In genomic region chr9:68268551-68268950, GRCm38 (mm10) we compare ENCODE assay signal across 11 mouse cellular contexts.
DNase-seq lines count a peak whose midpoint lies in the region; TF ChIP-seq lines count a peak whose summit lies in the region.
"Had no signal": no experiment of that assay in that cellular context is flagged by ENCODE, and none has a peak within 500 bp of the region (broad histone marks: within the 10 kb centered on the region; RNA-seq: fewer than 3 reads in every experiment).

No protein-coding gene starts in this region.

- H3K36me3 ChIP-seq in heart, adult 2 months (ENCODE audit: control insufficient read depth, insufficient read depth, low read length) = no peaks in the 10 kb centered on the region
- H3K36me3 ChIP-seq in hindbrain, embryonic 10.5 days = no peaks in the 10 kb centered on the region
- H3K36me3 ChIP-seq: liver, embryonic 13.5 days had no signal

- H3K27me3 ChIP-seq in heart, adult 2 months (ENCODE audit: control insufficient read depth, insufficient read depth, low read length) = no peaks in the 10 kb centered on the region
- H3K27me3 ChIP-seq in hindbrain, embryonic 10.5 days (ENCODE audit: insufficient read depth, poor library complexity, severe bottlenecking) = no peaks in the 10 kb centered on the region
- H3K27me3 ChIP-seq: CH12.LX; liver, embryonic 13.5 days; megakaryocyte, embryonic 14.5 days had no signal

- TF ChIP-seq EP300 in heart, adult 2 months (IDR thresholded peaks at IDR 0.05; ENCODE audit: insufficient read depth, low read depth, low read length) = no peak

- peak; percentile 88 for DNase-seq in heart, adult 11 months
- DNase-seq in heart, adult 2 months = no peak
- peak; percentile 54 for DNase-seq in cerebellum, postnatal 10 days
- no peak for DNase-seq in hindbrain, embryonic 10.5 days (ENCODE audit: low spot score)
- DNase-seq in left cerebral cortex, postnatal 4 days = peak; percentile 16
- DNase-seq in retina, embryonic 14.5 days (ENCODE audit: low spot score) = no peak
- DNase-seq in kidney, postnatal 4 days = no peak
- no peak for DNase-seq in spleen, adult 12 weeks (ENCODE audit: low spot score)
- DNase-seq: liver, embryonic 13.5 days had no signal

- no peak for TF ChIP-seq CTCF in heart, adult 2 months (IDR thresholded peaks at IDR 0.05)

- H3K4me1 ChIP-seq in heart, adult 2 months (ENCODE audit: control insufficient read depth, insufficient read depth, low read length) = no peaks in the 10 kb centered on the region
- H3K4me1 ChIP-seq in hindbrain, embryonic 10.5 days (replicated peaks) = 0 out of 2 replicates have a peak, but pooled peaks cover 5% of the 10 kb centered on the region
- H3K4me1 ChIP-seq: liver, embryonic 13.5 days; megakaryocyte, embryonic 14.5 days had no signal

- 66% methylated on average over 18 of the region's 18 CpGs for whole genome bisulfite sequencing in heart, adult 2 months
- 73% methylated on average over 18 of the region's 18 CpGs for WGBS in hindbrain, embryonic 10.5 days

- no peak overlapping the region for H3K27ac ChIP-seq in heart, adult 2 months
- peak overlapping the region; percentile 29; the same call in 1 of the 2 replicates for H3K27ac ChIP-seq in hindbrain, embryonic 10.5 days
- H3K27ac ChIP-seq: liver, embryonic 13.5 days had no signal

- no peak for TF ChIP-seq POLR2A in heart, adult 2 months (IDR thresholded peaks at IDR 0.05; ENCODE audit: insufficient read depth, low read depth, low read length)

- H3K79me2 ChIP-seq in heart, adult 2 months (replicated peaks; ENCODE audit: control insufficient read depth, insufficient read depth, low read length) = no peaks in the 10 kb centered on the region

- H3K4me3 ChIP-seq in heart, adult 2 months = no peak overlapping the region
- no peak overlapping the region for H3K4me3 ChIP-seq in hindbrain, embryonic 10.5 days
- H3K4me3 ChIP-seq: liver, embryonic 13.5 days; megakaryocyte, embryonic 14.5 days had no signal

- no peak overlapping the region for H3K9ac ChIP-seq in heart, adult 2 months (ENCODE audit: low read depth, low read length)
- H3K9ac ChIP-seq: liver, embryonic 13.5 days had no signal

- no peaks in the 10 kb centered on the region for H3K9me3 ChIP-seq in hindbrain, embryonic 10.5 days

- intact Hi-C loops in heart, adult 2 months (cut with DNase I) = no loop called here
- intact Hi-C loops in left cerebral cortex, postnatal 4 days (cut with DNase I) = no loop called here

Comparison
In these comparisons a context has a peak if more than half of its experiments do, and no peak if none do; other contexts are left out.
1. DNase-seq: peak in heart, adult 11 months (single experiment), cerebellum, postnatal 10 days (2 of 2) and left cerebral cortex, postnatal 4 days (single experiment); none in heart, adult 2 months (0 of 2), hindbrain, embryonic 10.5 days (single experiment), retina, embryonic 14.5 days (single experiment), kidney, postnatal 4 days (0 of 2) and spleen, adult 12 weeks (single experiment).